Mouse (Mus musculus): Measurements from ENCODE around the gene Zpbp2. TPM values are rescaled to one million over a fixed set of nuclear protein-coding genes. Genes with fewer than 3 reads are reported as not detected.

Gene Zpbp2
- polyA plus RNA-seq, 1 experiment from 2014 or later = 0.17 TPM

- Histone ChIP-seq H3K36me3 (no peaks in the 10 kb centered on the region), H3K27ac (no peak overlapping the region), H3K9me3 (replicated peaks) (no peaks in the 10 kb centered on the region), H3K4me3 (no peak overlapping the region), H3K4me2 (replicated peaks) (no peak overlapping the region), H3K4me1 (no peaks in the 10 kb centered on the region; the same call in 1 of the 2 replicates), H3K9ac (no peak overlapping the region), H3K27me3 (no peaks in the 10 kb centered on the region)
- no peak for ATAC-seq (ENCODE audit: low FRiP score)
- 76% methylated on average over 13 of the region's 13 CpGs for WGBS
Measured at GRCm38 (mm10) chr11:98563921-98564414, 13.1 kb downstream of the Zpbp2 start.

GRCm38 (mm10) chr11:98568326-98568725 is 17.4 kb downstream of the Zpbp2 start:
- Histone ChIP-seq H3K4me1 (no peaks in the 10 kb centered on the region), H3K9ac (no peak overlapping the region), H3K4me2 (replicated peaks) (no peak overlapping the region), H3K27ac (no peak overlapping the region), H3K36me3 (no peaks in the 10 kb centered on the region), H3K4me3 (no peak overlapping the region), H3K9me3 (replicated peaks) (no peaks in the 10 kb centered on the region), H3K27me3 (no peaks in the 10 kb centered on the region)
- 85% methylated on average over 8 of the region's 8 CpGs for WGBS
- no peak for ATAC-seq (ENCODE audit: low FRiP score)

- H3K27me3 ChIP-seq = no peaks in the 10 kb centered on the region
- H3K4me1 ChIP-seq = no peaks in the 10 kb centered on the region
- ATAC-seq (ENCODE audit: low FRiP score) = no peak
- whole genome bisulfite sequencing = 84% methylated on average over 6 of the region's 6 CpGs
- no peak overlapping the region for H3K4me3 ChIP-seq
- H3K27ac ChIP-seq = no peak overlapping the region
- H3K36me3 ChIP-seq = no peaks in the 10 kb centered on the region
- H3K9ac ChIP-seq = no peak overlapping the region
- H3K4me2 ChIP-seq (replicated peaks) = no peak overlapping the region
- no peaks in the 10 kb centered on the region for H3K9me3 ChIP-seq (replicated peaks)
Measured at GRCm38 (mm10) chr11:98569461-98569860, 18.6 kb downstream of the Zpbp2 start.

GRCm38 (mm10) chr11:98577776-98578175 is 26.9 kb downstream of the Zpbp2 start:
- Histone ChIP-seq H3K4me1 (no peaks in the 10 kb centered on the region), H3K4me2 (replicated peaks) (no peak overlapping the region), H3K27ac (no peak overlapping the region), H3K27me3 (0 out of 2 replicates have a peak, but pooled peaks cover 2% of the 10 kb centered on the region), H3K4me3 (no peak overlapping the region), H3K9ac (no peak overlapping the region), H3K9me3 (replicated peaks) (no peaks in the 10 kb centered on the region), H3K36me3 (peaks cover 23% of the 10 kb centered on the region)
- no peak for ATAC-seq (ENCODE audit: low FRiP score)
- 84% methylated on average over 5 of the region's 5 CpGs for WGBS

GRCm38 (mm10) chr11:98580301-98581121 is 29.6 kb downstream of the Zpbp2 start:
- no peak for ATAC-seq (ENCODE audit: low FRiP score)
- Histone ChIP-seq H3K27ac (no peak overlapping the region), H3K4me3 (no peak overlapping the region), H3K4me1 (peaks cover 9% of the 10 kb centered on the region), H3K27me3 (0 out of 2 replicates have a peak, but pooled peaks cover 2% of the 10 kb centered on the region), H3K9ac (no peak overlapping the region), H3K4me2 (replicated peaks) (no peak overlapping the region), H3K9me3 (replicated peaks) (no peaks in the 10 kb centered on the region), H3K36me3 (peaks cover 32% of the 10 kb centered on the region)
- 82% methylated on average over 16 of the region's 16 CpGs for WGBS

- Histone ChIP-seq H3K4me2 (replicated peaks) (no peak overlapping the region), H3K27me3 (no peaks in the 10 kb centered on the region), H3K9ac (no peak overlapping the region), H3K27ac (no peak overlapping the region), H3K4me3 (no peak overlapping the region), H3K4me1 (peaks cover 19% of the 10 kb centered on the region), H3K9me3 (replicated peaks) (no peaks in the 10 kb centered on the region), H3K36me3 (peaks cover 32% of the 10 kb centered on the region)
- ATAC-seq (ENCODE audit: low FRiP score) = no peak
- WGBS = 71% methylated on average over 17 of the region's 17 CpGs
Measured at GRCm38 (mm10) chr11:98581286-98582029, 30.6 kb downstream of the Zpbp2 start.

- Histone ChIP-seq H3K36me3 (peaks cover 32% of the 10 kb centered on the region), H3K27ac (no peak overlapping the region), H3K27me3 (no peaks in the 10 kb centered on the region), H3K4me2 (replicated peaks) (no peak overlapping the region), H3K4me3 (no peak overlapping the region), H3K9ac (no peak overlapping the region), H3K9me3 (replicated peaks) (no peaks in the 10 kb centered on the region), H3K4me1 (peaks cover 20% of the 10 kb centered on the region)
- no peak for ATAC-seq (ENCODE audit: low FRiP score)
- whole genome bisulfite sequencing = 81% methylated on average over 8 of the region's 8 CpGs
Measured at GRCm38 (mm10) chr11:98582030-98582388, 31.1 kb downstream of the Zpbp2 start.

- WGBS = 91% methylated on average over 12 of the region's 12 CpGs
- no peak overlapping the region for H3K4me2 ChIP-seq (replicated peaks)
- no peaks in the 10 kb centered on the region for H3K9me3 ChIP-seq (replicated peaks)
- ATAC-seq (ENCODE audit: low FRiP score) = no peak
- no peak overlapping the region; the same call in 1 of the 2 replicates for H3K27ac ChIP-seq
- H3K9ac ChIP-seq = no peak overlapping the region
- no peaks in the 10 kb centered on the region for H3K27me3 ChIP-seq
- peaks cover 25% of the 10 kb centered on the region for H3K4me1 ChIP-seq
- H3K36me3 ChIP-seq = peaks cover 32% of the 10 kb centered on the region
- no peak overlapping the region for H3K4me3 ChIP-seq
Measured at GRCm38 (mm10) chr11:98582551-98583264, 31.8 kb downstream of the Zpbp2 start.

GRCm38 (mm10) chr11:98583265-98583552 is 32.3 kb downstream of the Zpbp2 start:
- no peak for ATAC-seq (ENCODE audit: low FRiP score)
- no peak overlapping the region for H3K4me2 ChIP-seq (replicated peaks)
- peaks cover 32% of the 10 kb centered on the region for H3K36me3 ChIP-seq
- H3K4me3 ChIP-seq = no peak overlapping the region
- H3K9ac ChIP-seq = peak overlapping the region; percentile 8; the same call in 1 of the 2 replicates
- no peak overlapping the region; the same call in 1 of the 2 replicates for H3K27ac ChIP-seq
- H3K4me1 ChIP-seq = peaks cover 30% of the 10 kb centered on the region
- no peaks in the 10 kb centered on the region for H3K27me3 ChIP-seq
- no peaks in the 10 kb centered on the region for H3K9me3 ChIP-seq (replicated peaks)
- WGBS = 88% methylated on average over 3 of the region's 3 CpGs

GRCm38 (mm10) chr11:98583571-98583970 is 32.7 kb downstream of the Zpbp2 start:
- WGBS = 39% methylated on average over 3 of the region's 3 CpGs
- H3K9ac ChIP-seq = peak overlapping the region; percentile 8; the same call in 1 of the 2 replicates
- H3K36me3 ChIP-seq = peaks cover 32% of the 10 kb centered on the region
- no peak for ATAC-seq (ENCODE audit: low FRiP score)
- no peak overlapping the region for H3K4me2 ChIP-seq (replicated peaks)
- H3K4me1 ChIP-seq = peaks cover 33% of the 10 kb centered on the region
- no peaks in the 10 kb centered on the region for H3K9me3 ChIP-seq (replicated peaks)
- no peak overlapping the region for H3K27ac ChIP-seq
- no peak overlapping the region for H3K4me3 ChIP-seq
- H3K27me3 ChIP-seq = no peaks in the 10 kb centered on the region

GRCm38 (mm10) chr11:98584146-98584545 is 33.2 kb downstream of the Zpbp2 start:
- Histone ChIP-seq H3K27ac (no peak overlapping the region), H3K9ac (no peak overlapping the region)

GRCm38 (mm10) chr11:98584629-98585177 is 33.8 kb downstream of the Zpbp2 start:
- Histone ChIP-seq H3K36me3 (peaks cover 32% of the 10 kb centered on the region), H3K4me2 (replicated peaks) (no peak overlapping the region; the same call in 1 of the 2 replicates), H3K4me3 (no peak overlapping the region), H3K27ac (no peak overlapping the region), H3K9ac (no peak overlapping the region), H3K4me1 (peaks cover 34% of the 10 kb centered on the region), H3K27me3 (no peaks in the 10 kb centered on the region), H3K9me3 (replicated peaks) (no peaks in the 10 kb centered on the region)
- 96% methylated on average over 6 of the region's 6 CpGs for WGBS
- no peak for ATAC-seq (ENCODE audit: low FRiP score)

More at GRCm38 (mm10) chr11:98584146-98584545, 33.2 kb downstream of the Zpbp2 start:
- no peak overlapping the region for H3K4me3 ChIP-seq
- H3K4me2 ChIP-seq (replicated peaks) = no peak overlapping the region
- 67% methylated on average over 1 of the region's 1 CpGs for WGBS
- peaks cover 32% of the 10 kb centered on the region for H3K36me3 ChIP-seq
- peaks cover 34% of the 10 kb centered on the region for H3K4me1 ChIP-seq
- H3K27me3 ChIP-seq = no peaks in the 10 kb centered on the region
- H3K9me3 ChIP-seq (replicated peaks) = no peaks in the 10 kb centered on the region
- no peak for ATAC-seq (ENCODE audit: low FRiP score)

Data from hindbrain, embryonic 12.5 days (tissue).